Mouse (Mus musculus) heart, embryonic 13.5 days (tissue): ENCODE measurements at regions not wholly inside any gene's neighbourhood (a gene's known extent, or its start where the extent isn't known, plus 50 kb on each side); places are given as distances from the start of the nearest gene placed in this dataset.
A peak's percentile ranks its signal among the peaks of the same experiment; 100 is the strongest.

Source experiments
- ATAC-seq: fragments of 200-750 bp; cut with Nextera tagmentation; 2 replicates; pipeline ENCODE4 v1.8.0; 2017; ENCODE audit warnings: moderate TSS enrichment; ENCODE audit not compliant: insufficient number of reproducible peaks, low FRiP score, low TSS enrichment; ENCODE audit errors: extremely low read depth
- H3K27ac ChIP-seq: fragments of 300-500 bp; sonication (generic); replicated peaks from 2 replicates; pipeline ENCODE4 v1.5.1; 2015; ENCODE audit warnings: moderate library complexity, mild to moderate bottlenecking, inconsistent platforms
- H3K27me3 ChIP-seq: fragments of 300-500 bp; sonication (generic); replicated peaks from 2 replicates; pipeline ENCODE4 v1.6.1; 2015; ENCODE audit warnings: mild to moderate bottlenecking, inconsistent platforms
- H3K36me3 ChIP-seq: fragments of 300-500 bp; sonication (generic); 2 replicates; pipeline ENCODE4 v1.6.1; 2015; ENCODE audit warnings: mild to moderate bottlenecking, inconsistent platforms
- H3K4me1 ChIP-seq: fragments of 300-500 bp; sonication (generic); 2 replicates; pipeline ENCODE4 v1.6.1; 2015; ENCODE audit warnings: inconsistent platforms
- H3K4me2 ChIP-seq: fragments of 300-500 bp; sonication (generic); 2 replicates; pipeline ENCODE4 v1.6.1; 2015; ENCODE audit warnings: inconsistent platforms, mild to moderate bottlenecking, moderate library complexity
- H3K4me3 ChIP-seq: fragments of 300-500 bp; sonication (generic); 2 replicates; pipeline ENCODE4 v1.5.1; 2015; ENCODE audit warnings: moderate library complexity, mild to moderate bottlenecking, inconsistent platforms
- H3K9ac ChIP-seq: fragments of 300-500 bp; sonication (generic); 2 replicates; pipeline ENCODE4 v1.6.1; 2015; ENCODE audit warnings: inconsistent platforms, mild to moderate bottlenecking, moderate library complexity
- H3K9me3 ChIP-seq: fragments of 300-500 bp; sonication (generic); 2 replicates; pipeline ENCODE4 v1.6.1; 2016; ENCODE audit warnings: inconsistent platforms
- WGBS: fragments of 180-500 bp; shearing (Covaris S2); methylation state at CpG from one replicate; pipeline ENCODE4 v1.1.7; 2015; ENCODE audit warnings: mixed read lengths; 5-methylcytosine and 5-hydroxymethylcytosine counted together

GRCm38 (mm10) chr1:63820614-63821270 is 51.7 kb upstream of the 4933402D24Rik start:
- H3K9me3 ChIP-seq = no peaks in the 10 kb centered on the region
- H3K4me2 ChIP-seq = no peak overlapping the region
- no peak overlapping the region for H3K4me3 ChIP-seq
- peaks cover 25% of the 10 kb centered on the region for H3K4me1 ChIP-seq
- 59% methylated on average over 4 of the region's 4 CpGs for WGBS
- no peaks in the 10 kb centered on the region for H3K36me3 ChIP-seq
- no peak overlapping the region for H3K9ac ChIP-seq
- no peak for ATAC-seq
- H3K27ac ChIP-seq = 0 out of 2 replicates have a peak overlapping the region, but pooled peaks have one; percentile 8
- H3K27me3 ChIP-seq = no peaks in the 10 kb centered on the region

DNA sequence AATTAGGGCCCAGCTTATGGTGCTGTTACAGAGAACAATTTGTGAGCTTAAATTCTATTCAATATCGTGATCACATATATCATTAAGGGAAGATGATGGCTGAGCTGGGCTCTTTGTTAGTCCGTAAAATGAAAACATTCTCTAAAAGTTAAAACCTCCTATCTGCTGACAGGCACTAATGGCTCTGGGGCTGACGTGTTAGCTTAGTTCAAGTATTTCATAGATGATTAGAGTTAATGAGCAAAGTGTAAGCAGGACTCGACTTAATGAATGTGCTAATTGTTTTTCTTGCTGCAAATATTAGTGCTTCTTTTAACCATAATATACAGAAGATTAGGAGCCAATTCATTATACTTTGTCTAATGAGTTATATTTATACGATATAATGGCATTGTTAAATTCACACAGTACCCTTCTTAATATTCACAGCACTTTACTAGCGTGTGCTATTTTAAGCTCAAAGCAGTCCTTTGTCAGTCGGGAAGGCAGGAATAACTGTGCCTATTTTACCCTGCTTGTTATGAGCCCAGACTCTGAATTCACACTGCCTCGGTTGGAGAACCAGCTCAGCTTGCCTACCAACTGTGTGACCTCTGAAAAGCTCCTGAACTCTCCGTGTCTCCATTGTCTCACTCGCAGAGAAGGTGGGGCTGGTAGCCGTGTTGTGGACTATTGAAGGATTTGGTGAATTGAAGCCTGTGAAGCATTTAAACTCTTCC is 50.6 kb upstream of the 4933402D24Rik start:
- Histone ChIP-seq H3K27ac (peak overlapping the region; percentile 78), H3K9ac (peak overlapping the region; percentile 37; the same call in 1 of the 2 replicates), H3K9me3 (no peaks in the 10 kb centered on the region), H3K4me1 (peaks cover 25% of the 10 kb centered on the region), H3K4me2 (peak overlapping the region; percentile 21), H3K4me3 (no peak overlapping the region), H3K36me3 (no peaks in the 10 kb centered on the region), H3K27me3 (no peaks in the 10 kb centered on the region)
- WGBS = 42% methylated on average over 11 of the region's 11 CpGs
- no peak for ATAC-seq
